Mouse (Mus musculus) hindbrain, embryonic 14.5 days (tissue): ENCODE data around the gene Calm1. TPM values are rescaled to one million over a fixed set of nuclear protein-coding genes. Genes with fewer than 3 reads are reported as not detected.
A peak's percentile ranks its signal among the peaks of the same experiment; 100 is the strongest.

Experiments
- ATAC-seq: fragments of 200-750 bp; cut with Nextera tagmentation; 2 replicates; pipeline ENCODE4 v1.8.0; 2017; ENCODE audit warnings: moderate number of reproducible peaks, mild to moderate bottlenecking, moderate TSS enrichment, moderate library complexity; ENCODE audit not compliant: low FRiP score
- DNase-seq: peaks from one replicate; pipeline ENCODE4 v3.0.0-alpha.2; 2015; ENCODE audit warnings: low spot score
- H3K27ac ChIP-seq: fragments of 300-500 bp; sonication (generic); 2 replicates; pipeline ENCODE4 v1.5.1; 2014; ENCODE audit warnings: mild to moderate bottlenecking, moderate library complexity
- H3K27me3 ChIP-seq: fragments of 300-500 bp; sonication (generic); 2 replicates; pipeline ENCODE4 v1.6.1; 2014; ENCODE audit warnings: mild to moderate bottlenecking, low read length, mixed read lengths; ENCODE audit not compliant: control insufficient read depth, insufficient read depth
- H3K36me3 ChIP-seq: fragments of 300-500 bp; sonication (generic); replicated peaks from 2 replicates; pipeline ENCODE4 v1.6.1; 2014; ENCODE audit not compliant: control insufficient read depth, insufficient read depth
- H3K4me1 ChIP-seq: fragments of 300-500 bp; sonication (generic); replicated peaks from 2 replicates; pipeline ENCODE4 v1.6.1; 2014; ENCODE audit warnings: antibody characterized with exemption, low read length, mixed read lengths; ENCODE audit not compliant: control insufficient read depth, insufficient read depth
- H3K4me2 ChIP-seq: fragments of 300-500 bp; sonication (generic); replicated peaks from 2 replicates; pipeline ENCODE4 v1.6.1; 2014; ENCODE audit warnings: mild to moderate bottlenecking, moderate library complexity
- H3K4me3 ChIP-seq: fragments of 300-500 bp; sonication (generic); replicated peaks from 2 replicates; pipeline ENCODE4 v1.5.1; 2014; ENCODE audit warnings: mild to moderate bottlenecking, low read length
- H3K9ac ChIP-seq: fragments of 300-500 bp; sonication (generic); 2 replicates; pipeline ENCODE4 v1.6.1; 2014
- H3K9me3 ChIP-seq: fragments of 300-500 bp; sonication (generic); 2 replicates; pipeline ENCODE4 v1.6.1; 2016; ENCODE audit warnings: low read length; ENCODE audit not compliant: control insufficient read depth
- WGBS: fragments of 180-500 bp; shearing (Covaris S2); extraction: QIAGEN DNeasy Blood & Tissue Kit; methylation state at CpG from one replicate; pipeline ENCODE4 v1.1.7; 2014; 5-methylcytosine and 5-hydroxymethylcytosine counted together
- polyA plus RNA-seq: library from polyadenylated mRNA; unstranded; fragments of >200 nt; fragmentation: Nextera tagmentation; extraction: Ambion mirVana; gene quantifications from 2 replicates; pipeline ENCODE4 v1.2.1, GENCODE M21; 2014

Calm1 gene
- polyA plus RNA-seq, 1 experiment from 2014 or later, result 2,705 TPM

GRCm38 (mm10) chr12:100226073-100226472 is 26.8 kb downstream of the Calm1 start:
- no peak overlapping the region for H3K4me3 ChIP-seq
- 69% methylated on average over 5 of the region's 5 CpGs for WGBS
- DNase-seq, result no peak
- no peak overlapping the region for H3K4me2 ChIP-seq
- H3K9ac ChIP-seq, result no peak overlapping the region
- 0 out of 2 replicates have a peak, but pooled peaks cover 3% of the 10 kb centered on the region for H3K9me3 ChIP-seq
- no peaks in the 10 kb centered on the region for H3K27me3 ChIP-seq
- H3K4me1 ChIP-seq, result peaks cover 48% of the 10 kb centered on the region
- no peaks in the 10 kb centered on the region for H3K36me3 ChIP-seq
- no peak for ATAC-seq
- H3K27ac ChIP-seq, result 0 out of 2 replicates have a peak overlapping the region, but pooled peaks have one; percentile 33

- ATAC-seq (no peak; the same call in 1 of the 2 replicates), DNase-seq (no peak)
- Histone ChIP-seq H3K4me1 (peaks cover 45% of the 10 kb centered on the region), H3K36me3 (no peaks in the 10 kb centered on the region), H3K4me3 (no peak overlapping the region), H3K9me3 (0 out of 2 replicates have a peak, but pooled peaks cover 3% of the 10 kb centered on the region), H3K27ac (0 out of 2 replicates have a peak overlapping the region, but pooled peaks have one; percentile 33), H3K9ac (no peak overlapping the region), H3K4me2 (no peak overlapping the region), H3K27me3 (no peaks in the 10 kb centered on the region)
- 46% methylated on average over 8 of the region's 8 CpGs for WGBS
Observed at GRCm38 (mm10) chr12:100226621-100227020, 27.4 kb downstream of the Calm1 start.

GRCm38 (mm10) chr12:100228041-100228725 is 28.9 kb downstream of the Calm1 start:
- peak overlapping the region; percentile 77 for H3K27ac ChIP-seq
- H3K36me3 ChIP-seq, result no peaks in the 10 kb centered on the region
- no peak overlapping the region for H3K4me3 ChIP-seq
- peak; percentile 54 for DNase-seq
- 22% methylated on average over 11 of the region's 11 CpGs for WGBS
- H3K9ac ChIP-seq, result peak overlapping the region; percentile 44
- no peaks in the 10 kb centered on the region for H3K27me3 ChIP-seq
- 0 out of 2 replicates have a peak, but pooled peaks have one; percentile 43 for ATAC-seq
- 0 out of 2 replicates have a peak, but pooled peaks cover 3% of the 10 kb centered on the region for H3K9me3 ChIP-seq
- H3K4me2 ChIP-seq, result no peak overlapping the region
- H3K4me1 ChIP-seq, result peaks cover 33% of the 10 kb centered on the region

GRCm38 (mm10) chr12:100234201-100234600 is 35.0 kb downstream of the Calm1 start:
- no peaks in the 10 kb centered on the region for H3K36me3 ChIP-seq
- ATAC-seq, result no peak
- no peak for DNase-seq
- H3K9ac ChIP-seq, result no peak overlapping the region
- 0 out of 2 replicates have a peak, but pooled peaks cover 3% of the 10 kb centered on the region for H3K9me3 ChIP-seq
- no peak overlapping the region for H3K4me3 ChIP-seq
- H3K4me1 ChIP-seq, result no peaks in the 10 kb centered on the region
- H3K27me3 ChIP-seq, result no peaks in the 10 kb centered on the region
- WGBS, result 87% methylated on average over 5 of the region's 5 CpGs
- H3K27ac ChIP-seq, result no peak overlapping the region
- H3K4me2 ChIP-seq, result no peak overlapping the region

- 0 out of 2 replicates have a peak, but pooled peaks cover 3% of the 10 kb centered on the region for H3K9me3 ChIP-seq
- WGBS, result 65% methylated on average over 7 of the region's 7 CpGs
- ATAC-seq, result no peak
Observed at GRCm38 (mm10) chr12:100234919-100235318, 35.7 kb downstream of the Calm1 start.

GRCm38 (mm10) chr12:100235423-100235822 is 36.2 kb downstream of the Calm1 start:
- Histone ChIP-seq H3K9me3 (0 out of 2 replicates have a peak, but pooled peaks cover 3% of the 10 kb centered on the region), H3K27ac (no peak overlapping the region), H3K27me3 (no peaks in the 10 kb centered on the region), H3K4me3 (no peak overlapping the region), H3K9ac (no peak overlapping the region), H3K36me3 (no peaks in the 10 kb centered on the region), H3K4me2 (no peak overlapping the region), H3K4me1 (0 out of 2 replicates have a peak, but pooled peaks cover 4% of the 10 kb centered on the region)
- WGBS, result 50% methylated on average over 5 of the region's 5 CpGs
- no peak for ATAC-seq
- DNase-seq, result no peak

More at GRCm38 (mm10) chr12:100234919-100235318, 35.7 kb downstream of the Calm1 start:
- Histone ChIP-seq H3K27ac (no peak overlapping the region), H3K4me1 (0 out of 2 replicates have a peak, but pooled peaks cover 1% of the 10 kb centered on the region), H3K36me3 (no peaks in the 10 kb centered on the region), H3K4me3 (no peak overlapping the region), H3K27me3 (no peaks in the 10 kb centered on the region), H3K4me2 (no peak overlapping the region), H3K9ac (no peak overlapping the region)
- no peak for DNase-seq

- Histone ChIP-seq H3K27me3 (no peaks in the 10 kb centered on the region), H3K36me3 (no peaks in the 10 kb centered on the region), H3K4me2 (no peak overlapping the region), H3K9me3 (no peaks in the 10 kb centered on the region), H3K4me3 (no peak overlapping the region), H3K27ac (no peak overlapping the region), H3K9ac (no peak overlapping the region), H3K4me1 (peaks cover 12% of the 10 kb centered on the region)
- ATAC-seq, result no peak
- WGBS, result 43% methylated on average over 7 of the region's 7 CpGs
- DNase-seq, result no peak
Observed at GRCm38 (mm10) chr12:100239404-100239803, 40.2 kb downstream of the Calm1 start.

GRCm38 (mm10) chr12:100239807-100240206 is 40.6 kb downstream of the Calm1 start:
- H3K9ac ChIP-seq, result no peak overlapping the region
- H3K4me1 ChIP-seq, result peaks cover 16% of the 10 kb centered on the region
- ATAC-seq (no peak), DNase-seq (no peak)
- no peaks in the 10 kb centered on the region for H3K27me3 ChIP-seq
- H3K36me3 ChIP-seq, result no peaks in the 10 kb centered on the region
- H3K27ac ChIP-seq, result no peak overlapping the region
- 63% methylated on average over 6 of the region's 6 CpGs for WGBS
- H3K4me2 ChIP-seq, result no peak overlapping the region
- H3K9me3 ChIP-seq, result no peaks in the 10 kb centered on the region
- H3K4me3 ChIP-seq, result no peak overlapping the region

GRCm38 (mm10) chr12:100241911-100242796 is 42.9 kb downstream of the Calm1 start:
- Histone ChIP-seq H3K9me3 (no peaks in the 10 kb centered on the region), H3K36me3 (no peaks in the 10 kb centered on the region), H3K27me3 (no peaks in the 10 kb centered on the region), H3K4me1 (peaks cover 19% of the 10 kb centered on the region), H3K27ac (peak overlapping the region; percentile 82), H3K4me3 (peak overlapping the region; percentile 6; the same call in 1 of the 2 replicates), H3K9ac (peak overlapping the region; percentile 56), H3K4me2 (peak overlapping the region; percentile 46)
- WGBS, result 9% methylated on average over 22 of the region's 22 CpGs
- peak; percentile 94 for ATAC-seq
- peak; percentile 83 for DNase-seq
